Mouse (Mus musculus) skeletal muscle tissue, adult 2 months (tissue): ENCODE measurements around the gene Arhgap44.

Experiments
- DNase-seq: peaks from one replicate; pipeline ENCODE4 v3.0.0-alpha.2; 2012; ENCODE audit warnings: low read depth, low spot score

The Arhgap44 gene

DNA sequence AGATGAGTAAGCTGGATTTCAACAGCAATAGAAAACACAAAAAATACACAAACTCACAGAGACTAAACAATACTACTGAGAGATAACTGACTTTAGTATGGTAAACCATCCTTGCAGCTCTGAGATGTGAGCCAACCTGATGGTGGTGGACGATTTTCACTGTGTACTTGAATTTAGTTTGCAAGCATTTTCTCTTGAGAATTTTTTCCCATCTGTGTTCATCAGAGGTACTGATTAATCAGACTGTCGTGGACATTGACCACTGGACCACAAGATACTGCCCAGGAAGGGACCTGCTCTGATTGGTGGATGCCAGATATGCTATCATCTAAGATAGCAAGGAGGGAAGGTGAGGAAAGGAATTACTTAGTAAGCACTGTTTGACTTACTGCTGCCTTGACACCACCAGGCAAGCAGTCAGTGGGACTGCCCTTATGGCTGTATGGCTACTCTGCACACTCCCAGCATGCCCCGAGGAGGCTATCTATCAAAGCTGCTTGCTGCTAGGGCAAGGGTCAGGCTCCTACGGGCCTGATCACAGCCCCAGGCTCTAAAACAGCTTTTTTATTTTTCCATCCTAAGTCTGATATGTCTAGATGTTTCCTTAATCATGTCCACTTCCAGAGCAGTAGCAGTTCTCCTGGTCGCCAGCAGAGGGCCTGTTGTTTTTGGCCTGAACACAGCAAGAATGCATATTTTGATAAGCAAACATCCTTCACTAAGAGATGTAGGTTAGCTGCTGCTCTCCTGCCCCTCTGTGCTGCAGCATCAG lies 74.1 kb downstream of the Arhgap44 start:
- no peak for DNase-seq

DNA sequence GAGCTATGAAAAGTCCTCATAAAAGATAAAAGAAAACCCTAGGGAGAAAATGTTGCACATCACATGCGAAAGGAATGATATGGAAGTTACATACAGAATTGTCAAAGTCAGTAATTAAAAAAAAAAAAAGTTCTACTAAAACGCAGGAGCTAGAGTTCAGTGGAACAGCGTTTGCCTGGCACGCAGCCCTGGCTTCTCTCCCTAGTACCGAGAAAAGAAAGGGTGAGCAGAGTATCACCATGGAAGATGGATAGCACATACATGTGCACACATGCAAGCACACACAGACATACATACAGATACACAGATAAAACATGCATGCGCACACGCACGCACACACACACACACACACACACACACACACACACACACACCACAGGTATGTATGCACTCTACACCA lies 82.0 kb downstream of the Arhgap44 start:
- no peak for DNase-seq

DNA sequence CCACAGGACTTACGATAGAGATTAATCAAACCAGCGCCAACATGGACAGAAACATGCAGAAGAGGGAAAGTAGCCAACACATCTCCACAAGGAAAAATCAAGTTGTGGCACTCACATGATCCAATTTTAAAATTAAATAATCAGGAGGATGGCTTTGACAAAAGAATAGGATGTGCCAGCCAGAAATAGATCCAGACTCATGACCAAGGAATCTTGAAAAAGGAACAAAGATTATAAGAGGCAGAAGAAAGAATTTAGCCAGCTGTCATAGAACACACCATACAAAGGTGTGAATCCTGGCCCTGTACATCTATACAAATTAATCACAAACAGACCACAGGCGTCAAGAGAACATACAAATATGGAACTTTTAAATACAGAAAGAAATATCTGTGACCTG lies 82.5 kb downstream of the Arhgap44 start:
- DNase-seq = no peak

DNA sequence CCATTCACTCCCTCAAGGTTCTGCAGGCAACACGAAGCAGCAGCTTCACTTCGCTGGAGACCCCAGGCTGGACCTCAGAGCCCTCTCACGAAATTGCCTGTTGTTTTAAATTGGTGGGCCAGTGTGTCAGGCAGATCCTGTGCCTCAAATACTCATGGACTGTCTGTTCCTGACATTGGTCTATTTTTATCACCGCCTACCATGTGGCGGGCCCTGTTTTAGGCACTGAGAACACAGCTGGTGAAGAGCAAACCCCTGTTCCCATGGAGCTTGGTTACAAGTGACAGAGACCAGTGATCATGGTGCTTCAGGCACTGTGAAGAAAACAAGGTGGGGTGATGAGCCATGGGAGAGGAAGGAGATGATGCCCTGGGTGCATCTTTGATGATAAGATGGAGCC lies 93.2 kb downstream of the Arhgap44 start:
- no peak for DNase-seq

DNA sequence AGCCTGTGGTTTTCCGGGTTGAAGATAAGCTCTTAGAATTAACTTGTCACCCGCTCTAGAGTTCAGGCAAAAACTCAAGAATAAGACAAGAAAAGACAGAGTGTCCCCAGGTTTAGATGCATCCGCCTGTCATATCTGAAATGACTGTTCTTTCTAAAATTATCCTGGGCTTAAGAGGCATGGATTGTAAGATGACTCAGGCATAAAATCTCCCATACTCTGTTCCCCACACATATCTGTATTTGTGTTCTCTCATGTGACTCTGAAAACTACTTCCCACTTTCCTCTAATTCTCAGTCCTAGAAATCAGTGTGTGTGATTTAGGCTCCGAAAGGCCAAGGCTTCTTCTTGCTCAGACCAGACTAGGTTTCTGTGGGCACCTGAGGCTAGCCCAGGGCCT lies 93.7 kb downstream of the Arhgap44 start:
- DNase-seq = no peak

DNA sequence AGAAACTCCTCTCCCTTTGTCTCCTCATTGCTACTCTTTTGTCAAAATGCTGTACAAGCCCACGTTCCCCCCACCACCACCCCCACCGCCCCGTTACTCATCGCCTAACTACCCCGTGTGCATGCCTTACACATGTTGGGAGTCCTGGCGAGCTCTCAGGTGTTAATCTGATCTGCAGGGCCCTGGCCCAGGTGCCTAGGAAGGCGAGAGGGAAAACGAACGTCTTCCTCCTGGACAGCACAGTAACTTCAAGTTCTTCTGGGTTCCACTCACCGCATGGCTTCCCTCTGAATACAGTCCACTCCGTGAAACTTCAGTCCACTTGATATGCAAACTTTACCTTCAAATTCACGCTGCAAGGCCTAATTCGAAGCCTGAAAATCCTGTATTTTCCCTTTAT lies 97.6 kb downstream of the Arhgap44 start:
- DNase-seq = no peak

DNA sequence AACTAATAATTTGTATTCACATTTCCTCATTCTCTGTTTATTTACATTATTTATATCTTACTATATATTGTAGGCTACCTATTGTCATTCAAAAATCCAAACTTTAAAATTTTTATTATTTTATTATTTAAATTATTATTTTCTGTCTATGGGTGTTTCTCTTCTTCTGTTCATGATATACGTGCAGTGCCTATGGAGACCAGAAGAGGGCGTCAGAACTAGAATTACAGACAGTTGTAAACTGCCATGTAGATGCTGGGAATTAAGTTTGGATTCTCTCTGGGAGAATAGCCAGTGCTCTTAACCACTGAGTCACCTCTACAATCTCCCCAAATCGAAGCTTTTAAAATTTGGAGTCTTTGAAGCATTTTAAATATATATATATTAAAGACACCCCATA lies 101.3 kb downstream of the Arhgap44 start:
- no peak for DNase-seq

DNA sequence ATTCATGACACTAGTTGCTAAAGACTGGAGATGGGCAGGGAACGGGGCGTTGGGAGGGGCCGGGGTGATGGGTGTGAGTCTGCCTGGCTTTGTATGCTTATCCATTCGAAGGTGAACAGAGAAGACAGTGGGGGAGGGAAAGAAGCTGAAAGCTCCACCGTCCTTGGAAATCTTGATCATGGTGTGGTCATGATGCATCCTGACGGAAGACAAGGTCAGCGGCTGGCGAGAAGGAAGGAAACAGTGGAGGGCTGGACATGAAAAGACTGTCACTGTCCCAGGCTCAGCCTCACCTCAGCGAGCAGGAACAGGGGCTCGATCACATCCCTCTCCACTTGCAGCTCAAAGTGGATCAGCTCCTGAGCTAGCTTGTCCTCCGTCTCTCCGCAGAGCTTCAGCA lies 103.2 kb downstream of the Arhgap44 start:
- no peak for DNase-seq

DNA sequence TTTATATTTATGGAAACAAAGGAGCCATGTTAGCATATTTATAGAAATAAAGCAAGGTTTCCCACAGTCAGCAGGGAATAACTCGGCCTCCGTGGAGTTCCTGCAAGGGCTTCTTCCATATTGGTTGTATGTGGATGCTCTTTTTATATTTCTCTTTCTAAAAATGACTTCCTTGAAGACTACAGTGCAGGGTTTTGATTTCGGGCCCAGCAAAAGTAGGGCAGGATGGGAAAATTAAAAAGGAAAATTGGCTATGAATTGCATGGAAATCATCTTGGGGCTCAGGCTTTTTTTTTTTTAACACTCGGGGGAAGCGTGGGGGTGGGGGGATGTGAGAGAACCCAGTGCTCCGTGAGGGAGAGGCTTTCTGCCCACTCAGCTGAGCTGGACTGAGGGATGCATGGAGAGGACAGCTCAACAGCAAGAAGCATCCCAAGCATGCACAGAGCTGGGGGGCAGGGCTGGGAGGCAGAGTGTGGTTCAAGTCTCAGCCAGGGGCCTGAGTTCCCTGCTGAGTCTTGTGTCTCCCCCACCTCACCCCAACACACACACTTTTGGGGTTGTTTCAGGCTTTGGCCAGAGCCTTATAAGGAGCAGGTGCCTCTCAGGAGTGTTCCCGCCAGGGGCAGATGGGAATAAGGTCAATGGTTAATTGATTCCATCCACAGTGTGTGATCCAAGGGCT lies 104.4 kb downstream of the Arhgap44 start:
- no peak for DNase-seq

DNA sequence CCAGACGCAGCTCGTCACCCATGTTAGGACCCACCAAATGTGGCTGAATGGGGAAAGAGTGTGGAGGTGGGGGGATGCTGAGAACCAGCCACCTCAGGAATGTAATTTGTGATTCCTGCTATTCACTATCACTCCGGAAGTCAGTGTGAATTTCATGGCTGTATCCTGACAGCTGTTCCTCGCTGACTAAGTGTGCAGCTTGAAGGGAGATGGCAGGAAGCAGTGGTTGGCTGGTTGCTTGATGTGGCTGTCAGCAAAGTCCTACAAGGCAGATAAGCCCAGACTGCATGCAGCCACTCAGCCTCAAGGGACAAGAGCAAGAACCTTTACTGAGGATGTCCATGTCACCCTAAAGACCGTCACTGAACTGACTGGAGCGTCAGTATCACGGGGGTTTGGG lies 107.2 kb downstream of the Arhgap44 start:
- no peak for DNase-seq

DNA sequence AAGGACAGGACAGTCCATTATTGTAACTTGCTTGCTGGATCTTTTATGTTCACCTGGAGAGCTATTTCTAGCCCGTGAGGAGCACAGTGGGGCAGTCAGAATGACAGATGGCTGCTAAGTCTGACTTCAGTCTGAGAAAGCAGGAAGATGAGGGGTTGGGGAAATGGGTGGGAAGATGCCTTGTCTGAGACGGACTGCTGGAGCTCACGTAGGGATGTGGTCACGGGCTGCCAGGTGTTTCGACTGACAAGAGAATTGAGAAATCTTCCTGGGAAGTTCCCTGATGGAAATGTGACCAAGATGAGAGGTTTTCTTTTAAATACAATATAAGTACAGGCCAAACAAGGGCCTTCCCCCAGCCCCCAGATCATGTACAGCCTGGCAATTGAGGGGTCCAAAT lies 108.5 kb downstream of the Arhgap44 start:
- no peak for DNase-seq

DNA sequence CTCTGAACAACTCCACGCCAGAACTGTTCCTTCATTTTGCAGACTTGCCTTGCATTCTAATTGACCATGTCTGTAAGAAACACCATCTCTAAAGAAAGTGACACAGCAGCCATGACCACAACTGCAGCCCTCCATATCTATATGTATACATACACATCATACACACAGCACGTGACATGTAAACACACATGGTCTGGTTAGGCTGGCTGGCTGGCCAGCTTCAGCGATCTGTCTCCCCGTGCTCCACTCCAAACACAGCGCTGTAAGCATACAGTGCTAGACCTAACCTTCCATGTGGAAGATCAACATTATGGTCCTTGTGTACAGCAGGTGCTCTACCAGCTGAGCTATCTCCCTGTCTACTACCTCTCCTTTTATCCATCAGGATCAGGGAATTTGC lies 111.9 kb downstream of the Arhgap44 start:
- no peak for DNase-seq

DNA sequence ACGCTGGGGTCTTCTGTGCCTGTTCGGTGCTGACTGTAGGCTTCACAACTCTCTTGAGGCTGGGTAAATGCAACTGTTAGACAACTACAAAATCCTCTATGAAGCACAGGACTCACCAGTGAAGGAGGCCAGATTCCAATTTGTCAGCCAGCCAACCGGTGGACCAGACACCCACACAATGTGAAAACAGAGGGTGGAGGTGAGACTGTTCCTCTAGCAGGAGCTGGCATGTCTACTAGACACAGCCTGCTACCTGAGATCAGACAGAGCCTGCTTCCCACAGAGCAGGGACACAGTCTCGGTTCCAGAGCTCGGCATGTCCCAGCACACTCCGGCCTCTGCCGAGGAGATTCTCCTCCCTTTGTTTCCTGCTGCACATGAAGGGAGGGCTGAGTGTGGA lies 113.7 kb downstream of the Arhgap44 start:
- DNase-seq = no peak

DNA sequence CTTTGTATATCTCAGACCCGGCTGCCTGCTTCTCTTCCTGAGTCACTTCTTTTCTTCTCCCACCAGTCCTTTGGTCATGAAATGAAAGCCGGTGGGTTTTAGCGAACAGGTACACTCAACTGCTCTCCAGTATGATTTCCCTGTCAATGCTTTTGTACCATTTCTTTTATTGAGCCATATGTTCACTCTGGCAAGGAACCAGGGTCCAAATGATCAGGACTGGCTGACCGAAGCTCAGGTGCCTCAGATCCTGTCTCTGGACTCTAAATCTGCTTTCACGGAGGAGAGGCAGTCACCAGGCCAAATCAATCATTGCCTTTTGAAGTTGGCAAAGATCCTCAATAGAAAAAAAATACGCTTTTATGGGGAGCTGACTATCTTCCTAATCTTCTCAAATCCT lies 122.2 kb downstream of the Arhgap44 start:
- no peak for DNase-seq

DNA sequence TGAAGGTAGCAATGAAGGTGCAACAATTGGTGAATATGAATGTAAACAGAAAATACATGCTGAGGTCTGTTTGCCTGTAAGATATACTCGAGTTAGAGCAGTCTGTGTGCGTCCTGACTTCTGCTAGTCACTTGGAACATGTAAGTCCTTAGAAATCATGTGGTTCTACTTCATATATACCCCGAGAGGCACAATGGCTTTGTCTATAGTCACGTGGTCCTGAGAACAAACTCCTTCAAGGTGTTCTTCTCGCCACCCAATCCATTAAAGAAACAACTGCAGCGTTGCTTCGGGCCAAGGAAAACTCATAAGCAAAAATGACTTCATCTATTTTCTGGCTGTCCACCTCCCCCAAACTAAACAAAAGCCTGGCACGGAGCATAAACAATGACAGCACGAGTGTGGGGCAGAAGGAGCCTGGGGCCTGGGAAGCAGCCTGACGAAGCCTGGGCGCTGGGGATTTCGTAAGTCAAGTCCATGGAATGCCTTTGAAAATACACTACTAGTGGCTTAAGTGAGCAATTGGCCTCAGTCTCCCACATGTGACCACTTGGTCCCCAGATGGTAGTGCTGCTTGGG lies 123.2 kb downstream of the Arhgap44 start:
- DNase-seq = no peak

DNA sequence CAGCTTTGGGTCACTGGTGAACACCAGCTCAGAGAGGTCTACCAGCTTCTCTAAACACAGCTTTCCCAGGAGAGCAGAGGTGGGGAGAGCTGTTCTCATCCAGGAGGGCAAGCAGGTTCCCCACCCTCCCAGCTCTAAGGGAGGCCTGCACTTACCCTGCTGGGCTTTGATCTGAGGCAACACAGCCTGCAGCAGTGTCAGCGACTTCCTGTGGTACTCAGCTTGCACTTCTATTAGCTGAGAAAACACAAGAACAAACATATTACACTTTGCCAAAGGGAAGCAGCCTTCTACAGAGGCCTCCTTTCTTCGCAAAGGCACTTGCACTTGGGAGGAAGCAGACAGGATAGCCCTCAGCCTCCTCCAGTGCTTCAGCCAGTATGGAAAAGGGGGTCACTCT lies 123.8 kb downstream of the Arhgap44 start:
- DNase-seq = no peak

DNA sequence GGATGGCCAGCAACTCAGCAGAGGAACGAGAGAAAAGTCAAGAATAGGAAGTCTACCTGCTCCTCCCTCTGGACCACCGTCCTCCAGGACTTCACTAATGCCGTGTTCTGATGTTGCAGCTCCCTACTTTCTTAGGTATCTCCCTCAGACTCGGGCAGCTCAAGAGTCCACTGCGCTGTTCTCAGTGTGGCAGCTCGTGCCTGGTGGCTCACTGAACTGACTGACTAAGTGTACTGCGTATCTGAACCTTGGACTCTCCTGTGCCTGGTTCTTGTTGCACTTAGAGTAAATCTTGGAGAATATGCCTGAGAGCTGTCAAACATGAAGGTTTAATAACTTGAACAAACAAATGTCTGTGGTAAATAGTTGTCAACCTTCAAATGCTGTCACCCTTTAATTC lies 130.5 kb downstream of the Arhgap44 start:
- no peak for DNase-seq

DNA sequence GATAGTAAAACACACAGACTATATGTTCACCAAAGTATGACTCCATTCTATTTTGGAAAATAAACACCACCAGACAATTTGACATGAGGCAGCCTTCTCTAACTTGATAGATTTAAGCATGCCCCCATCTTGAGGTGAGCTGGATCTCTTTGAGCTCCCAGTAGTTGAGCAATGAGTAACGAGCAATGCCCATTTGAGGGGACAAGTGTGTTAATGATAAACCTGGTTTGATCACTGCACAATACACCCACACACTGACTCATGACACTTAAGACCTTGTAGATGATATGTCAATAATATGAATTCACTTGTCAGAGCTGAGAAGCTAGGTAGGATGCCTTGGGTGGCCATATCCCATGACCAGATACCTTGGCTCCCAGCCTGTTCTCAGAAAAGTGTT lies 132.6 kb downstream of the Arhgap44 start:
- no peak for DNase-seq

DNA sequence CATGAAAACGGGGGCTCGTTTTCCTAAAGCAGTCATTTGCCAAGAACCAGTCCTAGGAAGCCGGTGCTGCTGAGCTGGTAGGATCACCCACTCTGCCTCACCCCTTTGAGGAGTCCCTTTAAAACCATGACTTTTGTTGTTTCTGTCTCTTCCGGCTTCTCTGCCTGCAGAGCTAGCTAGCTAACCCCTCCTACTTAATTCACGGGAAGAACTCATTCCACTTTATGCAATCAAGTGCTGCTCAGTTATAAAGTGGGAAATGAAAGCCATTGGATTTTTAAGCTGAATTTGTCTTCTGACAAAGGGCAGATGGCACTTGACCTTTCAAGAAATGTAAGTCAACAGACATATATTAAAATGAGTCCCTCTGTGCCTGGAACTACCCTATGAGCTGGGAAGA lies 134.7 kb downstream of the Arhgap44 start:
- DNase-seq = no peak

DNA sequence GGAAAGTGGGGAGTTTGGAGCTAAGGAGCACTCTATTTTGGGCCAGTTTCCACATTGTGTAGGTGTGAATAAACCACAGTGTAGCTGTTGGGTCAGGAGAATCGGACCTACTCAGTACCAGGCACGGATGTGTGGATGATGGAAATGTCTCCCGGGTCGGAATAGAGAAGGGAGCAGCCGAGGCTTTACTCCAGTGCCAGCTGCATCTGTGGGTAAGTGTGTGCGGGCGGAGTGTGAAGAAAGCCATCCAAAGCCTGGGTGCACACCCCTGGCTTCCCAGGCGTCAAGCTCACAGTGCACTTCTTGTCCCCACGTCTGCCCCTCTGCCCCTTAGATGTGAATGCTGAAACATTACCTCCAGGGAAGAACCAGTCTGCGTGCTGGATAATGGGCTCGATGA lies 140.0 kb downstream of the Arhgap44 start:
- no peak for DNase-seq

DNA sequence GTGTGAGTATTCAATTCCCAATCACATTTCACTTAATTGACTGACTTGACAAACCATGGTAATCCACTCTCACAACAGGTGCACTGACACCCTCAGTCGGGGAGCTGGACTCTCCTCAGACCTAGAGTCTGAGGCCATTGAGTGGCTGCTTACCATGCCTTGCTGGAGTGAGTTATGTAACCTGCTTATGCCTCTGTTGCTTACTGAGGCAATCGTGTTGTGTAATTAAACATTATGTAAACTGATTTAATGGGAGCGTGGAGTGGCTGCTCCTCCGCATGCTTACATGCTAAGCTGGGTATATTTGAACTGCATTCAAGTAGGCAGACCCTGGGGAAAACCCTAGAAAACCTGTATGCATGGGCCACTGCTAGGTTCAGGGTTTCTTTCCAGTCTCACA lies 142.0 kb downstream of the Arhgap44 start:
- no peak for DNase-seq

DNA sequence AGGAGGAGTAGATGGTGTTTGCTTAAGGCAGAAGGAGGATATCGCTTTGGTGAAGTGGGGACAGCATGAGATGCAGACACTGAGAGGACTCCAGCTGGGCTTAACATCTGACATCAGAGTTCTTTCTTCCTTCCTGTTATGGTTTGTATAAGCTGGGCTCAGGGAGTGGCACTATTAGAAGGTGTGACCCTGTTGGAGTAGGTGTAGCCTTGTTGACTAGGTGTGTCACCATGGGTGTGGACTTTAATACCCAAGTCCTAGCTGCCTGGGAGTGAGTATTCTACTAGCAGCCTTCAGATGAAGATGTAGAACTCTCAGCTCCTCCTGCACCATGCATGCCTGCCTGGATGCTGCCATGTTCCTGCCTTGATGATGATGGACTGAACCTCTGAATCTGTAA lies 146.0 kb downstream of the Arhgap44 start:
- DNase-seq = no peak

DNA sequence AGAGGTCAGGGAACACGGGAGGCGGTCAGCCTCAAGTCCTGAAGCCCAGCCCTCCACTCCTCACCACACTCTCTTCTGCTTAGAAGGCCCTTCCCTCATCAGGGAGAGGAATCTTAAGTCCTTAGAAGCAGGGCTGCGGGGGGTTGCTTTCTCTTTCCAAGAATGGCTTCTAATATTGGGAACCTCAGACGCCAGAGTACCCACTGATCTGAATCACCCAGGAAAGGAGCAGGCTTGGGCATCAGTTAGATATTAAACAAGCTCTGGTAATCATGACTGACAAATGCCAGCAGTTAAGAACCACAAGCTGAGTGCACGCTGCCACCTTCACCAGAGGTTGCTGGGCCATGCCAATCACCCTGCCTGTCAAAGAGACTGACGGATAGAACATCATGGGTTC lies 148.9 kb downstream of the Arhgap44 start:
- DNase-seq = no peak
